Mouse (Mus musculus): Measurements from ENCODE around the gene Samd4. TPM values are rescaled to one million over a fixed set of nuclear protein-coding genes. Genes with fewer than 3 reads are reported as not detected.

The Samd4 gene
- total RNA-seq, 2 experiments from 2014 or later, result 12.5 to 13.8 TPM

- no peak for DNase-seq (ENCODE audit: low spot score in 2 of 2)
Measured at GRCm38 (mm10) chr14:46994704-46995103, 112.0 kb downstream of the Samd4 start.

GRCm38 (mm10) chr14:46999321-47000025, 116.8 kb downstream of the Samd4 start:
- peak in 1 of 2 experiments; percentile 26 for DNase-seq (ENCODE audit: low spot score in 2 of 2)

DNA sequence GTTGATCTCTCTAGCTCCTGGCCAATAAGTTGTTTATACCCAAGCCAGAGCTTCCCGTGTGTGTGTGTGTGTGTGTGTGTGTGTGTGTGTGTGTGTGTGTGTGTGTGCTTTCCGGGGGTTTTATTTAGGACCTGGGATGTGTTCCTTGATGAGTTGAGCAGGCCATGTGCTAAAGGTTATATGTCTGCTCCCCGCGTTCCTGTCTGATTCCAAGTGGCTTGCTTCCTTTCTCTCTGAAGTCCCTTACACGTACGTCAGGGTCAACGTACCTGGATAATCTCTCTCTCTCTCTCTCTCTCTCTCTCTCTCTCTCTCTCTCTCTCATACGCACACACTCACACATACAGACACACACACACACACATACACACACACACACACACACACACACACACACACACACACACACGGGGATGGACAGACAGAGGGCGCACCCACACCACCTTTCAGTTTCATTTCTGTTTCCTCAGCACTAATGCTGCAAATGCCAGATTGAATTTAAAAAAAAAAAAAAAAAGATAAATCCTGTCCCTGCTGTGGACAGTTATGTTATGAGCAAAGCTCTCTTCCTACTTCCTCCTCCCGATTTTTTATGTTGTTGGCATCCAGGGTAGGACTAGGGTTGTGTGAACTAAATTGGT, 117.6 kb downstream of the Samd4 start:
- DNase-seq (ENCODE audit: low spot score in 2 of 2), result no peak

DNA sequence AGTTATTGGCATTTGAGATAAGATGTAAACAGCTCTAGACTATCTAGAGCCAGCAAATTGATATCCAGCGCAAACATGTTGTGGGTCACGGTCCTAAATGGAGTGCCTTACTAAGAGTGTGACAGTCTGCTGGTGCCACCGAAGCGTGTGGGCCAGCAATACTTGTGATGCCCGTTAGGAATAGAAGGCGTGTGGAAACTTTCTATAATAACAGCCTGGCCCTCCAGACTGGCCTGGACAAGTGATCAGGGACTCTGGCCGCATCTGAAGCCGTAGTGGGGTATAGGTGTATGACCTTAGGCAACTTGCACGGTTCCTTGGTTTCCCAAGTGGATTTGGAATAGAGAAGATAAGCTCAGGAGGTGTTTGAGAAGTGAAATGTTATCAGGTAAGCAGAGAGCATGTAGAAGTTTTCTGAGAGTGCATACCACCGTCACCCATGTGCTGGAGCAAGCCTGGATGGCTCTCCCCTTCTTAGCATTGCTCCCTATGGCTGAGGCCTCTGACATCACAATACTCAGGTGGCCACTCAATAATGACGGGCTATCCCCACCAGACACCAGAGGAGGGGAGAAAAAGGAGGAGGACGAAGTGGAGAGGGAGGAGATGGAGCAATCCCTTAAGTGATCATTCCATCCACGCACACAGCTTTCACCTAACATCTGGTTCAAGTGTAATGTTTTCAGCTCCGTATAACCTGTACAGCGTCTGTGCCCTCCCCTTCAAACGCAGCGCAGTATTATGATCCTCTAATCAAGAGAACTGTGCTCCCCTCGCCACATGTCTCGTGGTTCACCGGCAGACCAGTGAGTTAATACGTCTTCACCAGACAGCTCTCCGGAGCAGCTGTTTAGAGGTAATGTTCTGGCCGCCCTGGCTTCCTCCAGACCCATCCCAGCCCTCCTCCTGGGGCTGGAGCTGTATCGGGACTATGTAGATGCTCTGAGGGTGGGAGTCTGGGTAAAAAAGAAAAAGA, 118.4 kb downstream of the Samd4 start:
- DNase-seq (ENCODE audit: low spot score in 2 of 2), result no peak

- DNase-seq (ENCODE audit: low spot score in 2 of 2), result peak in 1 of 2 experiments; percentile 53
Measured at GRCm38 (mm10) chr14:47004161-47004560, 121.5 kb downstream of the Samd4 start.

DNA sequence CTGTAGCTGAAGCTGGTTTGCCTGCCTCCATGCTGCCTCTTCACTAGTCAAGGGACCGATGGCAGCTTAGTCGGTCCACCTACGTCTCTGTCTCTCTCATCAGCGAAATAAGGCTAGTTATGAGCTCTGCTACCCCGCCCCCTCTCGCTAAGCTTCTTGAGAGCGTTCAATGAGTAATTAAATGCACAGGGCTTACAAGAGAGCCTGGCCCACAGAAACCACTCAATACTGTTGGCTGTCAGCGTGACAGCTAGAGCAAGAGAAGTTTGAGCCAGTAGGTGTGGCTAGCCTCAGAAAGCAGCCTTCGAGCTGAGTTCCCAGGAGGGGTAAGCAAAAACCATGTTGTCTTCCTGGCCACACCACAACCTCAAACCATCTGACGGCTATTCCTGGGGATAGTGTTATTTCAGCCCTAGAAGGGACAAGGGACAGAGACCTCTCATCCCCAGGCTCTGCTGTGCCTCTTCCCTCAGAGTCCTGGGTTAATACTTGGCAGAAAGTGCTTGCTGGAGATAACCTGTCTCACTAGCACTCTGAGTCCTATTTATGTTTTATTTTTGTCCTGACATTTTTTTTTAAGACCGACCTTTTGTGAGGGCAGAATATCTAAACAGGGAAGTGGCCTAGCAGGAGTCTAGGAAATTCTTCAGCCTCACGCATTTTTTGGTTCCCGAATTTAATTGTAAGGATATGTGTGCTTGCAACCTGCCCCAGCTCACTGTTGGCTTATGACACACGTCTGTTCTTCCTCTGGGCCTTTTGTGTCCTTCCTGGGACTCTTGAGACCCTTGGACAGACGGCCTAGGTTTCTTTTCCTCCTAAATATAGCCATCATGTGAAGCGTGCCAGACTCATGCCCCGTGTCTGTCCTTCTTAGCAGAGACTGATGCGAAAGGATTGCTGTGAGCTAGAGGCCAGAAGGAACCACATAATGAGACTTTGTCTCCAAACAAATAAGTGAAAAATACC, 128.8 kb downstream of the Samd4 start:
- DNase-seq (ENCODE audit: low spot score in 2 of 2), result peak; percentile 25 to 72

GRCm38 (mm10) chr14:47015618-47016017, 133.0 kb downstream of the Samd4 start:
- peak in 1 of 2 experiments; percentile 41 for DNase-seq (ENCODE audit: low spot score in 2 of 2)

GRCm38 (mm10) chr14:47017658-47018057, 135.0 kb downstream of the Samd4 start:
- no peak for DNase-seq (ENCODE audit: low spot score in 2 of 2)

DNA sequence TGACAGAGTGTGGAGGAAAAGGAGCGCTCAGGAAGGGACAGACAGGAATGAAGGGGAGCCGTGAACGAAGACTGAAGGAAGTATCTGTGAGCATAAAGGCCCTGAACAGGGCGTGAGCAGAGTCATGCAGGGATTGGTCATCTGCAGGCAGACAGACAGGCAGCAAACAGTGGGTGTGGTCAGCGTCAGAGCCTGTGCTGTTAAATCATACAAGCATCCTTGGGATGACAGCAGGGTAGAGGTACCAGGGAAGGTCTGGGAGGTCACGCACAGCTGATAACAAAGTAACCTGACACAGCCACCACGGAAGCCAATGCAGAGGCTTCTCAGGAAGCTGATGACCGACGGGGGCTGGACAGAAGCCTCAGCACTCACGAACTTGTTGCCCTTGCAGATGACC, 138.2 kb downstream of the Samd4 start:
- no peak for DNase-seq (ENCODE audit: low spot score in 2 of 2)

GRCm38 (mm10) chr14:47023529-47023928, 140.9 kb downstream of the Samd4 start:
- DNase-seq (ENCODE audit: low spot score in 2 of 2), result no peak

GRCm38 (mm10) chr14:47027431-47028118, 144.9 kb downstream of the Samd4 start:
- no peak for DNase-seq (ENCODE audit: low spot score in 2 of 2)

DNA sequence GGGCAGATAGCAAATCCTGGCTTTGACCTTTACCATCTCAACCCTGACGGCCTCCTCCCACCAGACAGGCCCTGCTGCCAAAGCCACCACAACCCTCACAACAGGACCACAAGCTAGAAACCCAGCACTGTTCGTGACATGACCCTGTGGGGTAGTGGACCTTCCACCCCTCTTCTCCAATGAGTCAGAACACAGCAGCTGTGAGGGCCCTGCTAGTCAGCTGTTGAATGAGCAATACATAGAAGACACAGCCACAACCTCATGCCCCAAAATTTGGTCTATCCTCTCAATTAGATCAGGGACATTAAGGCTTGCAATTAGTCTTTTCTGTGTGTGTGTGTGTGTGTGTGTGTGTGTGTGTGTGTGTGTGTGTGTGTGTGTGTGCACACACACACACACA, 148.9 kb downstream of the Samd4 start:
- DNase-seq (ENCODE audit: low spot score in 2 of 2), result no peak

GRCm38 (mm10) chr14:47032140-47032539, 149.5 kb downstream of the Samd4 start:
- DNase-seq (ENCODE audit: low spot score in 2 of 2), result no peak

GRCm38 (mm10) chr14:47033423-47033822, 150.8 kb downstream of the Samd4 start:
- no peak for DNase-seq (ENCODE audit: low spot score in 2 of 2)

DNA sequence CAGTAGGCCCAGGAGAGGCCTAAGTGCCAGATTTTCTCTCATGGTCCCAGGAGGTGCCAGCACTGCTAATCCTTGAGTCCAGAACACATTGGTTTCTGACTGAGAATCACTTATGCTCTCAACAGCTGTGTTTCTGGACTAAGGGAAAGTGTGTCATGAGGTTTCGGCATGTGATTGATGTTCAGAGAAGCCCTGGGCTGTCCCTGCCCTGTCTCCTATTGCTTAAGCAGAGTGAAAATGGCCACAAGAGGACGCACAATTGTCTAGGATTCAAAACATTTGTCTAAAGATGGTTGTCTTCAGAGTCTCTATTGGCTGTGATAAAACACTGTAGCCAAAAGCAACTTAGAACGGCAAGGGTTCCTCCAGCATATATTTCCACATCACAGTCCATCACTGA, 159.0 kb downstream of the Samd4 start:
- no peak for DNase-seq (ENCODE audit: low spot score in 2 of 2)

GRCm38 (mm10) chr14:47049051-47049450, 166.4 kb downstream of the Samd4 start:
- peak; percentile 31 to 71 for DNase-seq (ENCODE audit: low spot score in 2 of 2)

- no peak for DNase-seq (ENCODE audit: low spot score in 2 of 2)
Measured at GRCm38 (mm10) chr14:47051743-47052610, 169.3 kb downstream of the Samd4 start.

DNA sequence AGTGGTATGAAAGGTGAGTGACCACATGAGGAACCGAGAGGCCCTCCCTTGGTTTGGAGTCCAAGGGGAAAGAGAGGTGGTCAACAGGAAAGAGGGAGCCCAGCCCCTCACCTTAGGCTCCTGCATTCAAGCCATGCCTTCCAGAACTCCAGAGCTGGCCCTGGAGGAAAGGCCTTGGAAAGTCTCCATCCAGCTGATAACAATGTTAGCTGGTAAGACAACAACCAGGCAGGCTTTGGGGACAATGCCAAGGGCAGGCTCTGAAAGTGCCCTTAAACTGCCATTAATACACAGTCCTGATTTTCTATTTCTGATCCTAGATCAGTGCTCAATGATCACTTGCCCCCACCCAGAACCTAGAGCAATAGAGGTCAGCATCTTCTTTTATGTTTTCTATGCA, 170.4 kb downstream of the Samd4 start:
- no peak for DNase-seq (ENCODE audit: low spot score in 2 of 2)

DNA sequence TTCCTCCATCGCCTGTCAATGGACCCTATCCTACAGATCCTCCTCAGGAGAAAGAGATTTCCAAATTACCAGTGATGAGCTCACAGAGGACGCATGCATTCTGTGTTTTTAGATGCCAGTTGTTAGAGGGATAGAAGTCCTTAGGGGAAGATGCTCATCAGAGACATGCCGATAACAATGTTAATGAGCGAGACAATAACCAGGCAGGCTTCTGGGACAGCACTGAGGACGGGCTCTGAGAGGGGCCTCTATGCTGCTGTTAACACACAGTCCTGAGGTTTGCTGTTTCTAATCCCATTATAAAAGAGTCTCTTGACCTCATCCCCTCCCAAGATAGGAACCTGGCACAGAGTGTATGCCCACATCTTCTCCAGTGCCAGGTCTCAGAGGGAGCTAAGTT, 171.2 kb downstream of the Samd4 start:
- no peak for DNase-seq (ENCODE audit: low spot score in 2 of 2)
